Mouse (Mus musculus) mouse trophoblast stem cell (cell line): ENCODE measurements around the gene Zfp672.
"Not testable (repeated sequence)": the region's sequence is repeated elsewhere in the genome, so short reads cannot be mapped to it uniquely, and the experiment has no call there.

Experiments used
- in situ Hi-C, 2 experiments: fragments of 300-500 bp; cut with MseI, MboI; formaldehyde crosslinking; loops; 2 replicates in 1 of 2; 3 replicates in 1 of 2; pipeline ENCODE4 v1.15.1; 2025

Gene Zfp672

GRCm38 (mm10) chr11:58330276-58331148, at the start of gene Zfp672, which contains the start of gene Sh3bp5l:
Gene Zfp672 (minus strand): TSS chr11:58330339.
Gene Sh3bp5l (plus strand): TSS chr11:58330724.
- in situ Hi-C loops: no loop called here

DNA sequence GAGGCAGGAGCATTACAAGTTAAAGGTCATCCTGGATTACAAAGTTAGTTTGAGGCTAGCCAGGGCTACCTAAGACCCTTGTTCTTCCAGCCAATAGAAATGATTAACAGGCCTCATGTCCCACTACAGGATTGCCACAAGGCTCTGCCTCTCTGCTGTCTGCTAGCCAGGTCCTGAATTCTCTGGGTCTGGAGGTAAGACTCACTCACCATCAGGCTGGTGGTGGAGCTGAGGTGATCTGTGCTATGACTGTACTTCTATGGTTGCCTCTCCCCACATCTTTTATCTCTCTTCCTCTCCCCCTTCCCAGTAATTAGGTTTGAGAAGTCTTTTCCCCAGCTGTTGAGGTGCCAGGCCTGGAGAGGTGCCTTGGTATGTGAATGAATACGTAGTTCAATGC, 49.4 kb upstream of the Zfp672 start:
- in situ Hi-C loops: no loop called here

GRCm38 (mm10) chr11:58378763-58379278, 48.7 kb upstream of the Zfp672 start, which contains the start of gene Lypd8:
Gene Lypd8 (plus strand): TSS chr11:58379043.
- in situ Hi-C loops: no loop called here

GRCm38 (mm10) chr11:58377686-58378085, 47.5 kb upstream of the Zfp672 start:
- in situ Hi-C loops: no loop called here

DNA sequence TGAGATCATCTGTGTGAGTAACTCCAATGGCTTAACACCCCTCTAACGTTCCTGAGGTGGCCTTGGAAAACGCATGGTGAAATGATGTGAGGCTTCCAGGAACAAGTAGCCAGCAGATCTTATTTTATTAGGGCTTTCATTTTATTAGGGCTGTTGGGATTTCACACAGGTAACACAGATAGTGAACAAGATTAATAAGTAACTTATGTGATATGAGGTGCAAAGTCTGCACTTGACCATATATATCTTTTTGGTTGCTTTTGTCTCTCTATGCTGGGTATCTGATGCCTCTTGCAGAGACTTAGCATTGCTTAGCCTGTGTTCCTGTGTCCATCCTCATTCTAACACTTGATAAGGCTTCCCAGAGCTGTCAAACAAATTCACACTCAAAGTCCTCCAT, 47.1 kb upstream of the Zfp672 start:
- in situ Hi-C loops: no loop called here

GRCm38 (mm10) chr11:58366191-58366590, 36.1 kb upstream of the Zfp672 start:
- in situ Hi-C loops: not testable (repeated sequence)

DNA sequence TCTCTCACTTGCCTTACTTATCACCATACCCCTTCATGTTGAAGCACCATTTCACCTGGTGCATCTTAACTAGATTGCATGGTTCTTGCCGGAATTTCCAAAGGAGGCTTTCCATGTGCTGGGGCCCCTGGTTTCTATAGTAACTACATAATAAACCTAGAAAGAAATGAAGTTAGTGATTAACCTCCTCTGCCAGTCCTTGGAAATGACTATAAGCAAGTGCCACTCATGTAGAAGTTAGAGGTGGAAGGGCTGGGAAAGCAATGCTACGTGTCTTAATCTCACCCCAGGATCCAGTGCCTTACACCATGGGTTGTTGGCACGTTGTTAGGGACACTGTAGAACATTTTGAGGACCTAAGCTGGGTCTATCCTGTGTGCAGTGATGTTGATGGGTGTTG, 34.3 kb upstream of the Zfp672 start:
- in situ Hi-C loops: no loop called here

- in situ Hi-C loops: not testable (repeated sequence)
Observed at GRCm38 (mm10) chr11:58362562-58362961, 32.4 kb upstream of the Zfp672 start.

DNA sequence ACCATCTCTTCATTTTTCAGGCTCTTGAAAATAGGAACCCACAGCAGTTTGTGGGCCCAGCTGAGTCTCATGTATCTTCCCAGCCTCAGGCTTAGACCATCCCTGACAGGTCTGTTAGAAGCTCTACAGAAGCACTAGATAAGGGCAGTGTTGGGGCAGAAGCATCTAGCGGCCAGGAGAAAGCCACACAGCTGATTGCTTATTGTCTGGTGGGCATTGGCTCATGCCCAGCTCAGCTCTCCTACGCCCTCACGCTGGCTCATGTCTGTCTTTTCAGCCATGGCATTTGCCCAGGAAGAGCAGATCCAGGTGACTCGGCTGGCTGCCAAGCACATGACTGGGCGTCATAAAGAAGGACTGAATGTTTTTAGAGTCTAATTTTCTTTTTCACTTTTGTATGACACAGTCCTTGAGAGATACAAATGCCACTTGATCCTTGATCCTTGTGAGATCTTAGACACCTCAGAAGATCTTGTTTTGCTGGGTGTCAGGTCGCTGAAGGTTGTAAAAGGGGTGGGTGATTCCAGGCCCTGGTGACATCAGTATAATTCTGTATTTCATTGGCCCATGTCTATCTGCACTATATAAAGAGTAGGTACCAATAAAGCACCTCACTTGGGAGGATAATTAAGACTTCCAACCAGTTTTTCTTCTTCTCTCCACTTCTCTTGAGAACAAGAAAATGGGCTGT, 27.9 kb upstream of the Zfp672 start:
- in situ Hi-C loops: no loop called here

- in situ Hi-C loops: no loop called here
Observed at GRCm38 (mm10) chr11:58357042-58357441, 26.9 kb upstream of the Zfp672 start.

DNA sequence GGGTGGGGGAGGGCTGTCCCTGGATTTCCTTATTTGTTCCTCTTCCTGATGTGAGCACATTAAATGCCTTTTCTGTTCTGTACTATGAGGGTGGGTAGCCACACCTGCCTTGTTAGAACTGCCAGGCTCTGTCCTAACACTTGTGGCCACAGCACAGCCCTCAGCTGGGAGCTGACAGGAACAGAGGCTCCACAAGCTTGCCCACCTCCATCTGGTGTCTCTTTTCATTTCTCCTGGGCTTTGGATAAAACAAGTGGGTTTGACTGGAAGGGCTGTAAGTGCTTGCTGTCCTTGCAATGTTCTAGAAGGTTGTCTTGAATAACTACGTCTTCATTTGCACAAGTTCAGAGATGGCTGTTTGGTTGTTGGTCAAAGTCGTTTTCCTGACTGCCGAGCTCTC, 24.8 kb upstream of the Zfp672 start:
- in situ Hi-C loops: no loop called here

DNA sequence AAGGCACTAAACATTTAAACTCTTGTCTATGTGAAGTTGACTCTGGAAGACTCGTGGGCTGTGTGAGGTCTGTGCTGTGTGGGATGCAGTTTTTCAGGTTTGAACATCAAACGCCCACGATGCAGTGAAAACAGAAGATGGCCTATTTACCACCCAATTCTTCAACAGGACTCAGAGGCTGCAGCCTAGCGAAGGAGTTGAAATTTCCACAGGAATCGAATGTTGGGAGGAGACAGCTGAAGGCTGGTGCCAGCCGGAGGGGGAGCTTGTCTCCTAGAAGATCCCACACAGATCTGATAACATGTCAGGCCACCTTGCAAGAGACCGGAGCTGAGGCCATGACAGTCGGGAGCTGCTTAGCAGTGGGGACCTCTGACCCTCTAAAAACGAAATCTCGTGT, 24.3 kb upstream of the Zfp672 start:
- in situ Hi-C loops: no loop called here

DNA sequence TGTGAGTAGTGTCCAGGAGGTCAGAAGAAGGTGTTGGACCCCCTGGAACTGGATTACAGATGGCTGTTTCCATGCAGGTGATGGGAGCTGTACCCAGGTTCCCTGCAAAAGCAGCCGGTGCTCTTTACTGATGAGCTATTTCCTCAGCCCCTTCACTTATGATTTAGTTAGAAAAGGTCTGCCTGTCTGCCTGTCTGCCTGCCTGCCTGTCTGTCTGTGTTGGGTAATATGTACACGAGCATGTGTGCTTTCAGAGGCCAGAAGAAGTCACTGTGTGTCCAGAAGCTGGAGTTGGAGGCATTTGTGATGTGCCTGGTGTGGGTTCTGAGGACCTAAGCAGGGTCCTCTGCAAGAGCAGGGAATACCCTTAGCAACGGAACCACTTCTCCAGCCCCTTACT, 23.6 kb upstream of the Zfp672 start:
- in situ Hi-C loops: no loop called here

- in situ Hi-C loops: no loop called here
Observed at GRCm38 (mm10) chr11:58352681-58353548, 22.8 kb upstream of the Zfp672 start.

- in situ Hi-C loops: no loop called here
Observed at GRCm38 (mm10) chr11:58351179-58351578, 21.0 kb upstream of the Zfp672 start.

- in situ Hi-C loops: no loop called here
Observed at GRCm38 (mm10) chr11:58350628-58351027, 20.5 kb upstream of the Zfp672 start.

GRCm38 (mm10) chr11:58346745-58347144, 16.6 kb upstream of the Zfp672 start:
- in situ Hi-C loops: no loop called here

- in situ Hi-C loops: no loop called here
Observed at GRCm38 (mm10) chr11:58334746-58335145, 4.6 kb upstream of the Zfp672 start.

GRCm38 (mm10) chr11:58331546-58331945, 1.4 kb upstream of the Zfp672 start:
- in situ Hi-C loops: no loop called here

DNA sequence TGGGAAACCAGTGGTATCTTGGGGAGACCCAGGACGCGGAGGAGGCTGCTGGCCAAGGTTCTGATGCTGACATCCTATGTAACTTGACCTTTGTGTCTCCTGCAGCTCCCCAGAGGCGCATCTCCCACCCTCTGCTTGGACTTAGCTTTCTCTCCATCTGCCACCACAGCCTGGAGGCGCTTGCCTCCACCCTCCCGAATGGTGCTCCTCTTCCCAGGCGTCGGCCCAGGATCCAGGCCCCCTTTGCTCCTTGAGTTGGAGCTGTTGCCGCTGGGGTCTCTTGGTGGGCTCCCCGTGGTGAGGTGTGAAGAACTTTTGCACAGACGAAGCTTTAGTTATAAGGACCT, 983 bp upstream of the Zfp672 start:
- in situ Hi-C loops: no loop called here

DNA sequence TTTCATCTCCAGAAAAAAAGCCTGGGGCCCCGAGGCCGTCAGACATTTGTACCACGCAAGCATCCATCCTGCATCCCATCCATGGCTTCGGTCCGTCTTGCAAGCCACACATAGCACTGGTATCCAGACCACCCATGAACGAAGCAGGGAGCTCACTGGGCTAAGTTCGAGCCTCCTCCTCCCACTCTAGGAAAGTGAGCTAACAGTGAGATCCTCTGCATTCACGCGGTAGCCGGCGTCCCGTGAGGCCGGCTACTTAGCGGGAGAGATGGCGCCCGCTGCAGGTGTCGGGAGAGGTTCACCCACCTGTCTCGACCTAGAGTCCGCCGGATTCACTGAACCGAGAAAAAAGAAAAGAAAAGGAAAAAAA, 248 bp downstream of the Zfp672 start:
- in situ Hi-C loops: no loop called here

GRCm38 (mm10) chr11:58326781-58327180, 3.4 kb downstream of the Zfp672 start:
- in situ Hi-C loops: no loop called here
